Mouse (Mus musculus): ENCODE measurements at regions not wholly inside any gene's neighbourhood (a gene's known extent, or its start where the extent isn't known, plus 50 kb on each side); places are given as distances from the start of the nearest gene placed in this dataset.

- DNase-seq (ENCODE audit: low spot score) = no peak
Measured at GRCm38 (mm10) chr7:79201246-79201645, 52.4 kb upstream of the Mfge8 start.

- no peak for DNase-seq (ENCODE audit: low spot score)
Measured at GRCm38 (mm10) chr7:79202336-79202735, 53.5 kb upstream of the Mfge8 start.

GRCm38 (mm10) chr7:79203481-79203880 is 54.6 kb upstream of the Mfge8 start:
- no peak for DNase-seq (ENCODE audit: low spot score)

GRCm38 (mm10) chr7:79207140-79207539 is 58.3 kb upstream of the Mfge8 start:
- DNase-seq (ENCODE audit: low spot score) = no peak

- no peak for DNase-seq (ENCODE audit: low spot score)
Measured at GRCm38 (mm10) chr7:79210376-79211215, 61.7 kb upstream of the Mfge8 start.

- DNase-seq (ENCODE audit: low spot score) = peak; percentile 31
Measured at GRCm38 (mm10) chr7:79211287-79211976, 61.6 kb upstream of the Abhd2 start.

GRCm38 (mm10) chr7:79212231-79212630 is 60.8 kb upstream of the Abhd2 start:
- DNase-seq (ENCODE audit: low spot score) = no peak

- no peak for DNase-seq (ENCODE audit: low spot score)
Measured at GRCm38 (mm10) chr7:79215001-79215400, 58.0 kb upstream of the Abhd2 start.

GRCm38 (mm10) chr7:79217232-79217631 is 55.8 kb upstream of the Abhd2 start:
- no peak for DNase-seq (ENCODE audit: low spot score)

- no peak for DNase-seq (ENCODE audit: low spot score)
Measured at GRCm38 (mm10) chr7:79222626-79223335, 50.2 kb upstream of the Abhd2 start.
